Mouse (Mus musculus): ENCODE data around the gene Mgat5. TPM values are rescaled to one million over a fixed set of nuclear protein-coding genes. Genes with fewer than 3 reads are reported as not detected.
A peak's percentile ranks its signal among the peaks of the same experiment; 100 is the strongest.

Gene Mgat5
- polyA plus RNA-seq, 1 experiment from 2014 or later = 16.0 TPM

DNA sequence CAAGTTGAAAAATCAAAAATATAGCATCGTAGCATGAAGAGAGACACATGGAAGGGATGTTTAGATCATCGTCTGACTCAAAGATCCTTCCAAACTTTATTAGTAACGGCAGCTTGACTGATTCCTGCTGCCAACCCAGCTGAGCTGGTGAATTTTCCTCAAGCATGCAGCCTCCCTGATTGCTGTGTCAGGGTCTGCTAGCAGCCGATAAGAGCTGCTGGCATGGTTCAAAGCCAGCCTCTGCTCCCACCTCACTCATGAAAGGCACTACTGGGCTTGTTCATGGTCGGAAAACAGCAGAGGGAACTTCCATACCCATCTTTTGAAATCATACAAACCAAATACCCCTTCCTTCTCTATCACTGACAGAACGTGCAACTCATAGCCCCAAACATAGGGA is 12.4 kb upstream of the Mgat5 start:
- no peak overlapping the region for H3K4me2 ChIP-seq (ENCODE audit: low read length)
- no peak overlapping the region for H3K4me3 ChIP-seq (ENCODE audit: low read depth, low read length)
- H3K9ac ChIP-seq (ENCODE audit: low read depth, low read length) = no peak overlapping the region
- H3K4me1 ChIP-seq (ENCODE audit: control insufficient read depth, insufficient read depth, low read length) = no peaks in the 10 kb centered on the region
- 88% methylated on average over 6 of the region's 6 CpGs for WGBS
- H3K27me3 ChIP-seq (ENCODE audit: control insufficient read depth, insufficient read depth, low read depth, low read length) = no peaks in the 10 kb centered on the region
- no peak overlapping the region for H3K27ac ChIP-seq (ENCODE audit: low read length)
- no peaks in the 10 kb centered on the region for H3K36me3 ChIP-seq (ENCODE audit: control insufficient read depth, insufficient read depth, low read length)
- no peaks in the 10 kb centered on the region for H3K9me3 ChIP-seq (replicated peaks; ENCODE audit: control insufficient read depth, low read length, poor library complexity, severe bottlenecking)
- no peak for ATAC-seq

DNA sequence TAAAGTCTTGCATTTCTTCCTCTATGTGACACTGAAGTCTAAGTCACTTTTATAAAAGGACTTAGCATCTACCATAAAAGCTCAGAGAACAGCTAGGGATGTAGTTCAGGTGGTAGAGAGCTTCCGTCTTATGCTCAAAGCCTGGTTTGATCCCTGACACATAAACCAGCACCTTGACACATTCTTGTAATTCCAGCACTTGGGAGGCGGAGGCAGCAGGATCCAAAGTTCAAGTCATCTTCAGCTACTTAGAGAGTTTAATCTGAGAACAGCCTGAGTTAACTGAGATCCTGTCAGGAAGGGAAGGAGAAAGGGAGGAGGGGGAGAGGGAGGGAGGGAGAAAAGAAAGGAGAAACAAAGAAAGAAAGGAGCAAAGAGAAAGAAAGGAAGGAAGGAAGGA is 5.6 kb upstream of the Mgat5 start:
- H3K9ac ChIP-seq (ENCODE audit: low read depth, low read length) = no peak overlapping the region
- no peak for ATAC-seq
- no peak overlapping the region for H3K4me2 ChIP-seq (ENCODE audit: low read length)
- H3K9me3 ChIP-seq (replicated peaks; ENCODE audit: control insufficient read depth, low read length, poor library complexity, severe bottlenecking) = no peaks in the 10 kb centered on the region
- H3K4me1 ChIP-seq (ENCODE audit: control insufficient read depth, insufficient read depth, low read length) = 0 out of 2 replicates have a peak, but pooled peaks cover 2% of the 10 kb centered on the region
- H3K27me3 ChIP-seq (ENCODE audit: control insufficient read depth, insufficient read depth, low read depth, low read length) = no peaks in the 10 kb centered on the region
- H3K4me3 ChIP-seq (ENCODE audit: low read depth, low read length) = no peak overlapping the region
- no peak overlapping the region for H3K27ac ChIP-seq (ENCODE audit: low read length)
- 84% methylated on average over 2 of the region's 2 CpGs for WGBS
- no peaks in the 10 kb centered on the region for H3K36me3 ChIP-seq (ENCODE audit: control insufficient read depth, insufficient read depth, low read length)

DNA sequence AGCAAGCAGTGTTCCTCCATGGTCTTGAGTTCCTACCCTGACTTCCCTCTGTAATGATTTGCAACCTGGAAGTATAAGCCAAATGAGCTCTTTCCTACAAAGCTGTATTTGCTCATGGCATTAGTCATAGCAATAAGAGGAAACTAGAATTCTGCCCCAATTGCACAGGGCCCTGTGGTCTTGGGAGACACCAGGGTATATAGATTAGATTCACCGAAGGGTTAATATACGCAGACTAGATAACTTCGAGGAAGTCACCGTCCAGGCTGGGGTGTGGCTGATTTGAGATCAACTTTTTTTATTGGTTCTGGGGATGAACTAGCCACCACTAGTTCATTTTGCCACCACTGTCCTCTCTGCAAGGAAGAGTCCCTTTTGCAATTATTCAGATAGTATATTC is 2.5 kb upstream of the Mgat5 start:
- 80% methylated on average over 4 of the region's 4 CpGs for WGBS
- no peak for ATAC-seq
- Histone ChIP-seq H3K9me3 (replicated peaks; ENCODE audit: control insufficient read depth, low read length, poor library complexity, severe bottlenecking) (no peaks in the 10 kb centered on the region), H3K4me2 (ENCODE audit: low read length) (no peak overlapping the region), H3K4me1 (ENCODE audit: control insufficient read depth, insufficient read depth, low read length) (peaks cover 12% of the 10 kb centered on the region), H3K4me3 (ENCODE audit: low read depth, low read length) (no peak overlapping the region), H3K36me3 (ENCODE audit: control insufficient read depth, insufficient read depth, low read length) (no peaks in the 10 kb centered on the region), H3K9ac (ENCODE audit: low read depth, low read length) (no peak overlapping the region), H3K27me3 (ENCODE audit: control insufficient read depth, insufficient read depth, low read depth, low read length) (no peaks in the 10 kb centered on the region), H3K27ac (ENCODE audit: low read length) (no peak overlapping the region)

DNA sequence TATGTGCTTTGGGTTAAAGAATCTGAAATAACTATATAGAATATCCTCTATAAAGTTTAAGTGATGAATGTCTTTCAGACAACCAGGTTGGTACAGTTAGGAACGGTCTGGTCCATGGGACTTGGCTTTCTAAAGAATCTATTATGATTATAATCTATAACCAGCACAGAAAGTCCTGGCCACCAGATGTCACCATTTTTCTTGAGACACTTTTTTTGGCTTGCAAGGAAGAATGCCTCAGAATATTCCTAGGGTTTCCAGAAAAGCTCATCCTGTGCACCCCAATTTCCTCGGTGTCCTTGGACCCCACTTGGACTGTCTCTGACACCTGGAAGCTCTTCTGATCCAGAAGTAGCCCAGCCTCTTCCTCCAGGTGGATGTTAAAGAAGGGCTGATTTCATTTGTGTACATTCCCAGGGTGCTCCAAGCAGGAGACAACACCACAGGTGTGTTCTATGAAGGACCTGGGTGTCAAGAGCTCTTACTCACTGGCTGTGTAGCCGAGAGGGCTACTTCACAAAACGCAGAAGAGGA is 1.5 kb upstream of the Mgat5 start:
- no peaks in the 10 kb centered on the region for H3K27me3 ChIP-seq (ENCODE audit: control insufficient read depth, insufficient read depth, low read depth, low read length)
- peaks cover 22% of the 10 kb centered on the region for H3K4me1 ChIP-seq (ENCODE audit: control insufficient read depth, insufficient read depth, low read length)
- no peaks in the 10 kb centered on the region for H3K9me3 ChIP-seq (replicated peaks; ENCODE audit: control insufficient read depth, low read length, poor library complexity, severe bottlenecking)
- WGBS = 55% methylated on average over 4 of the region's 4 CpGs
- no peak overlapping the region for H3K4me2 ChIP-seq (ENCODE audit: low read length)
- no peak overlapping the region for H3K4me3 ChIP-seq (ENCODE audit: low read depth, low read length)
- H3K36me3 ChIP-seq (ENCODE audit: control insufficient read depth, insufficient read depth, low read length) = no peaks in the 10 kb centered on the region
- ATAC-seq = no peak
- H3K27ac ChIP-seq (ENCODE audit: low read length) = no peak overlapping the region
- no peak overlapping the region for H3K9ac ChIP-seq (ENCODE audit: low read depth, low read length)

DNA sequence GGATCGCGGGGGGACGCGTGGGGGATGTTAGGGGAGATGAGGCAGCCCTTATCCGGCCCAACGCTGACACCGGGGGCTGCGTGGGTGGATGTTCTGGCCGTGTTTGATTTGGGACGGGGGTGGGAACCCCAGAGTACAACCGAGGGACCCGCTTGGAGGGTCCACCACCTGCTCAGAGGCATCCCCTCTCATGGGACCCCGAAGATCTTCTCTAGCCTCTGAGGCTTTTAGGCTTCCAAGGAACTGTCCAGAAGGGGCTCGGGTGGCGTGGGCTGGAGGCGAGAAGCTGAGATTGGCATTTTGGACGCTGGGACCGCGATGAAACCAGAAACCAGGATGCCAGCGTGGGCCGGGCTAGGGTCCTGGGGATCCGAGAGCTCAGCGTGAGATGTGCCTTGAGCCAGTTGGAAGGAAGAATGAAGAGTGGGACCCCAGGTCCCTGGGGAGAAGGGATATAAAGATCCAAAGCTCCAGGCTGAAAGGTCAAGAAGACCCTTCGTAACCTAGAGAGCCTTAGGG is 745 bp downstream of the Mgat5 start:
- peak overlapping the region; percentile 65 for H3K4me2 ChIP-seq (ENCODE audit: low read length)
- H3K36me3 ChIP-seq (ENCODE audit: control insufficient read depth, insufficient read depth, low read length) = no peaks in the 10 kb centered on the region
- no peaks in the 10 kb centered on the region for H3K9me3 ChIP-seq (replicated peaks; ENCODE audit: control insufficient read depth, low read length, poor library complexity, severe bottlenecking)
- WGBS = under 1% methylated on average over 24 of the region's 24 CpGs
- peaks cover 27% of the 10 kb centered on the region for H3K4me1 ChIP-seq (ENCODE audit: control insufficient read depth, insufficient read depth, low read length)
- peak; percentile 6 for ATAC-seq
- no peaks in the 10 kb centered on the region for H3K27me3 ChIP-seq (ENCODE audit: control insufficient read depth, insufficient read depth, low read depth, low read length)
- peak overlapping the region; percentile 83 for H3K4me3 ChIP-seq (ENCODE audit: low read depth, low read length)
- H3K27ac ChIP-seq (ENCODE audit: low read length) = peak overlapping the region; percentile 95
- peak overlapping the region; percentile 79 for H3K9ac ChIP-seq (ENCODE audit: low read depth, low read length)

DNA sequence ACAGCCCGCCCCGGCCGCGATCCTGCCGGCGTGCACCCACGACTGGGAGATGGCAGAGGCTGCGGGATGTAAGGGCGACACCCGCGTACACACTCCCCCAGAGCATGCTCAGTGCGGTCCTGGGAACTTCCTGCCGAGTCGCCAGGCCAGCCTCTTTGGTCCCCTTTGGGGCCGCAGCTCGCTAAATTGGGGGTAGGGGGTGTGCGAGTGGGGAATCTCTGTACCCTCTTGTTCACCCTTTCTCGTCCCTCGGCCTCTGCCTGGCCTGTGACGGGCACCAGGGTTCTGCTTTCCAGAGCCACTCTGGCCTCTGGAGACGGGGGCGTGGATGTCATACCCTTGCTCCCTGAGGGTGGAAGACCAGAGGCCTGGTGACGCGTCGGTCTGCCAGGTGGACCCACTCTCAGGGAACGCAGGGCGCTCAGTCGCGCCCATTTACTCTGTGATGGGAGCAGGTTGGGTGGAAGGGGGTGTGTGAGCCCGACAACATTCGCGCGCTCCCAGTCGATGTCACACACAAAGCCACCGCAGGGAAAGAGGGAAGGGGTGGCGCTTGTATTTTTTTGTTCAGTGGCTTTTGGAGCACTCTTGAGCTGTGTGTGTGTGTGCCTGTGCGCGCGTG is 1.3 kb downstream of the Mgat5 start:
- peak overlapping the region; percentile 83 for H3K4me3 ChIP-seq (ENCODE audit: low read depth, low read length)
- H3K36me3 ChIP-seq (ENCODE audit: control insufficient read depth, insufficient read depth, low read length) = no peaks in the 10 kb centered on the region
- WGBS = 1% methylated on average over 39 of the region's 39 CpGs
- H3K27ac ChIP-seq (ENCODE audit: low read length) = peak overlapping the region; percentile 95
- H3K4me1 ChIP-seq (ENCODE audit: control insufficient read depth, insufficient read depth, low read length) = peaks cover 27% of the 10 kb centered on the region
- peak overlapping the region; percentile 65 for H3K4me2 ChIP-seq (ENCODE audit: low read length)
- no peaks in the 10 kb centered on the region for H3K9me3 ChIP-seq (replicated peaks; ENCODE audit: control insufficient read depth, low read length, poor library complexity, severe bottlenecking)
- ATAC-seq = peak; percentile 71
- peak overlapping the region; percentile 79 for H3K9ac ChIP-seq (ENCODE audit: low read depth, low read length)
- no peaks in the 10 kb centered on the region for H3K27me3 ChIP-seq (ENCODE audit: control insufficient read depth, insufficient read depth, low read depth, low read length)

DNA sequence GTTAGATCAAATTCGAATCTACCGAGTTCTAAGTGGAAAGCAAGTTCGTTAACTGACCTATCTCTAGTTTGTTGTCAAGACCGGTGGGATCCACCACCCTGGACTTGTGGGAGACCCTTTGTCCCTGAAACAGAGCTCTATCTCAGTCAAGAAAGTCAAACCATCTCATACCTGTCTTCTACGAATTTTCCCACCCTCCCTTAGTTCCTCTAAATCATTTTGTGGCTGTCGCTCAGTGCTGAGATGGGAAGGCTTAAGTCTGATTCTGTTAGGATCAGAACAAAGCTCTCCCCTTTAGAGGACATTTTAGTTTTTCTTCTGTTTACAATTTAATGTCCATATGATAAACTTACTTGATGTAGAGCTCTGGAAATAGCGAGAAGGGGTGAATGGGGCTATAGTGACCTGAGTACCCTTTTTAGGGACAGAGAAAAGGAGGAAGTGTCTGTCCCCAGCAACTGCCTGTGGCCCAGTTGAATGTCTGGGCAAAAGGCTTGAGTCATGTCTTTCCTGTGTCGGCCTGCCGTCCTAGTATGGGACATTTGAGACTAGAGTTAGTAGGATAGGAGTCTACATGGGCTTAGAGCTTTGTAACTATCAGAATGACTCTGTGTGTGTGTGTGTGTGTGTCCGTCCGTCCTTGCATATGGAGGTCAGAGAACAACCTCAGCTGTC is 2.2 kb downstream of the Mgat5 start:
- Histone ChIP-seq H3K27me3 (ENCODE audit: control insufficient read depth, insufficient read depth, low read depth, low read length) (no peaks in the 10 kb centered on the region), H3K4me1 (ENCODE audit: control insufficient read depth, insufficient read depth, low read length) (peaks cover 30% of the 10 kb centered on the region), H3K4me3 (ENCODE audit: low read depth, low read length) (peak overlapping the region; percentile 83), H3K9ac (ENCODE audit: low read depth, low read length) (peak overlapping the region; percentile 79), H3K27ac (ENCODE audit: low read length) (peak overlapping the region; percentile 95), H3K4me2 (ENCODE audit: low read length) (peak overlapping the region; percentile 65), H3K36me3 (ENCODE audit: control insufficient read depth, insufficient read depth, low read length) (no peaks in the 10 kb centered on the region), H3K9me3 (replicated peaks; ENCODE audit: control insufficient read depth, low read length, poor library complexity, severe bottlenecking) (no peaks in the 10 kb centered on the region)
- 60% methylated on average over 11 of the region's 11 CpGs for WGBS
- no peak for ATAC-seq

DNA sequence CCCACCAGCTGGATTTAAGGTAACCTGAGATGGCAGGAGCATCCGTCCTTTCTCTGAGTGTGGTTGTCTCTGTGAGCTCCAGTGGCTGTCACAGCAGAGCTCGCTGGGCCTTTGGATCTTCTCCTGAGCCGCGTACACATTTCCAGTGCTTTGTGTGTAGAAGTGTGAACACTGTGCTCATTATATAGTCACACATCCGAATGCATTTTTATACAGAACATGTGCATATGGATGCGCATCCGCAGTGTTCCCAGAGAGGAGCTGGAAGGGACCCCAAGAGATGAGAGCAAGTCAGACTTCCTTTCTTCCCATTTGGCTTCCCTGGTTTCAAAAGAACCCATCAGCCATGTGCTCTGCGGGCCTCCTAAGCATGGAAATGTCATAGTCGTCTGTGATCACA is 3.4 kb downstream of the Mgat5 start:
- 74% methylated on average over 9 of the region's 9 CpGs for WGBS
- no peak for ATAC-seq
- no peak overlapping the region for H3K4me3 ChIP-seq (ENCODE audit: low read depth, low read length)
- H3K9me3 ChIP-seq (replicated peaks; ENCODE audit: control insufficient read depth, low read length, poor library complexity, severe bottlenecking) = no peaks in the 10 kb centered on the region
- H3K27ac ChIP-seq (ENCODE audit: low read length) = peak overlapping the region; percentile 11; the same call in 1 of the 2 replicates
- no peaks in the 10 kb centered on the region for H3K36me3 ChIP-seq (ENCODE audit: control insufficient read depth, insufficient read depth, low read length)
- H3K4me1 ChIP-seq (ENCODE audit: control insufficient read depth, insufficient read depth, low read length) = peaks cover 30% of the 10 kb centered on the region
- H3K4me2 ChIP-seq (ENCODE audit: low read length) = peak overlapping the region; percentile 65
- H3K27me3 ChIP-seq (ENCODE audit: control insufficient read depth, insufficient read depth, low read depth, low read length) = no peaks in the 10 kb centered on the region
- H3K9ac ChIP-seq (ENCODE audit: low read depth, low read length) = peak overlapping the region; percentile 35; the same call in 1 of the 2 replicates

DNA sequence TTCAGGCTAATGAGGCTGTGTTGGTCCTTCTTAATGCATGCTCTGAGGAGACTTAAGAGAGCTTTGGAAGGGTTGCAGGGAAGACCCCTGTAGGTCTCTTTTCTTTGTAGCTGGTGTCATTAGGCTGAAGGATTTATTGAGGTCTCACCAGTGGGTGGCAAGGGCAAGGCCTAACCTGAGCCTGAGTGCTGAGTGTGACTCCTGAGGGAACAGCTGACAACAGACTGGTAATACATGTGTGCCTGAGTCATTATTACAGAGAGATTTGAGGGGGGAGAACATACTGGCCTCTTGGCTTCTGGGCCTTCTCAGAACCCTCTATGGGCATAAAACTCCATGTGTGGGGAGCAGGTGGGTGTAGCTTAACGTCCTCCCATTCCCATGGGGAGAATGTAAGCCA is 8.0 kb downstream of the Mgat5 start:
- Histone ChIP-seq H3K9ac (ENCODE audit: low read depth, low read length) (no peak overlapping the region), H3K27me3 (ENCODE audit: control insufficient read depth, insufficient read depth, low read depth, low read length) (no peaks in the 10 kb centered on the region), H3K27ac (ENCODE audit: low read length) (no peak overlapping the region), H3K36me3 (ENCODE audit: control insufficient read depth, insufficient read depth, low read length) (no peaks in the 10 kb centered on the region), H3K9me3 (replicated peaks; ENCODE audit: control insufficient read depth, low read length, poor library complexity, severe bottlenecking) (no peaks in the 10 kb centered on the region), H3K4me1 (ENCODE audit: control insufficient read depth, insufficient read depth, low read length) (peaks cover 13% of the 10 kb centered on the region), H3K4me3 (ENCODE audit: low read depth, low read length) (no peak overlapping the region), H3K4me2 (ENCODE audit: low read length) (no peak overlapping the region)
- WGBS = 32% methylated on average over 1 of the region's 1 CpGs
- ATAC-seq = no peak
